Mouse (Mus musculus): ENCODE data around the gene Lurap1. TPM values are rescaled to one million over a fixed set of nuclear protein-coding genes. Genes with fewer than 3 reads are reported as not detected.

Gene Lurap1
- total and polyA plus RNA-seq, 2 experiments = 0.12 to 0.18 TPM

- Histone ChIP-seq H3K27ac (replicated peaks; ENCODE audit: insufficient read depth, low read depth, low read length) (no peak overlapping the region), H3K27me3 (ENCODE audit: control insufficient read depth, insufficient read depth, low read length) (no peaks in the 10 kb centered on the region), H3K4me3 (ENCODE audit: insufficient read depth, low read depth, low read length) (no peak overlapping the region), H3K4me1 (ENCODE audit: control insufficient read depth, insufficient read depth, low read length) (peaks cover 2% of the 10 kb centered on the region; the same call in 1 of the 2 replicates), H3K79me2 (ENCODE audit: control insufficient read depth, insufficient read depth, low read length) (no peaks in the 10 kb centered on the region), H3K9ac (ENCODE audit: low read depth, low read length) (no peak overlapping the region), H3K36me3 (ENCODE audit: control insufficient read depth, insufficient read depth, low read length) (no peaks in the 10 kb centered on the region)
- no peak for DNase-seq (ENCODE audit: extremely low read depth, low read depth, low spot score)
- TF ChIP-seq POLR2A (IDR thresholded peaks at IDR 0.05; ENCODE audit: extremely low read depth, insufficient read depth, low read length) = no peak
- no peak for TF ChIP-seq CTCF (IDR thresholded peaks at IDR 0.05; ENCODE audit: low read depth, low read length)
Measured at GRCm38 (mm10) chr4:116175136-116175535, 24.0 kb upstream of the Lurap1 start.

- Histone ChIP-seq H3K79me2 (ENCODE audit: control insufficient read depth, insufficient read depth, low read length) (no peaks in the 10 kb centered on the region), H3K27me3 (ENCODE audit: control insufficient read depth, insufficient read depth, low read length) (no peaks in the 10 kb centered on the region), H3K4me1 (ENCODE audit: control insufficient read depth, insufficient read depth, low read length) (peaks cover 2% of the 10 kb centered on the region; the same call in 1 of the 2 replicates), H3K9ac (ENCODE audit: low read depth, low read length) (no peak overlapping the region), H3K36me3 (ENCODE audit: control insufficient read depth, insufficient read depth, low read length) (no peaks in the 10 kb centered on the region), H3K4me3 (ENCODE audit: insufficient read depth, low read depth, low read length) (no peak overlapping the region), H3K27ac (replicated peaks; ENCODE audit: insufficient read depth, low read depth, low read length) (no peak overlapping the region)
- TF ChIP-seq CTCF (IDR thresholded peaks at IDR 0.05; ENCODE audit: low read depth, low read length) = no peak
- TF ChIP-seq POLR2A (IDR thresholded peaks at IDR 0.05; ENCODE audit: extremely low read depth, insufficient read depth, low read length) = no peak
- no peak for DNase-seq (ENCODE audit: extremely low read depth, low read depth, low spot score)
- 56% methylated on average over 6 of the region's 6 CpGs for WGBS
Measured at GRCm38 (mm10) chr4:116174466-116175116, 23.5 kb upstream of the Lurap1 start.

- H3K36me3 ChIP-seq (ENCODE audit: control insufficient read depth, insufficient read depth, low read length) = no peaks in the 10 kb centered on the region
- H3K79me2 ChIP-seq (ENCODE audit: control insufficient read depth, insufficient read depth, low read length) = no peaks in the 10 kb centered on the region
- no peak overlapping the region for H3K27ac ChIP-seq (replicated peaks; ENCODE audit: insufficient read depth, low read depth, low read length)
- peaks cover 2% of the 10 kb centered on the region; the same call in 1 of the 2 replicates for H3K4me1 ChIP-seq (ENCODE audit: control insufficient read depth, insufficient read depth, low read length)
- no peak for TF ChIP-seq POLR2A (IDR thresholded peaks at IDR 0.05; ENCODE audit: extremely low read depth, insufficient read depth, low read length)
- TF ChIP-seq CTCF (IDR thresholded peaks at IDR 0.05; ENCODE audit: low read depth, low read length) = no peak
- H3K27me3 ChIP-seq (ENCODE audit: control insufficient read depth, insufficient read depth, low read length) = no peaks in the 10 kb centered on the region
- no peak overlapping the region for H3K9ac ChIP-seq (ENCODE audit: low read depth, low read length)
- no peak for DNase-seq (ENCODE audit: extremely low read depth, low read depth, low spot score)
- WGBS = 96% methylated on average over 4 of the region's 4 CpGs
- H3K4me3 ChIP-seq (ENCODE audit: insufficient read depth, low read depth, low read length) = no peak overlapping the region
Measured at GRCm38 (mm10) chr4:116173752-116174151, 22.6 kb upstream of the Lurap1 start.

GRCm38 (mm10) chr4:116173072-116173471 is 21.9 kb upstream of the Lurap1 start, which contains the start of the genes 1700042G07Rik and Gm49337:
1700042G07Rik (plus strand) TSS chr4:116173372.
Gm49337 (plus strand) TSS chr4:116173384.
- H3K4me3 ChIP-seq (ENCODE audit: insufficient read depth, low read depth, low read length) = no peak within 1 kb of the TSS
- no peaks in the 10 kb centered on the region for H3K27me3 ChIP-seq (ENCODE audit: control insufficient read depth, insufficient read depth, low read length)
- no peak within 1 kb of the TSS for H3K27ac ChIP-seq (replicated peaks; ENCODE audit: insufficient read depth, low read depth, low read length)
- 92% methylated on average over 6 of the region's 6 CpGs for WGBS
- H3K79me2 ChIP-seq (ENCODE audit: control insufficient read depth, insufficient read depth, low read length) = no peaks in the 10 kb centered on the region
- TF ChIP-seq CTCF (IDR thresholded peaks at IDR 0.05; ENCODE audit: low read depth, low read length) (no peak), POLR2A (IDR thresholded peaks at IDR 0.05; ENCODE audit: extremely low read depth, insufficient read depth, low read length) (no peak)
- no peak for DNase-seq (ENCODE audit: extremely low read depth, low read depth, low spot score)
- H3K9ac ChIP-seq (ENCODE audit: low read depth, low read length) = no peak within 1 kb of the TSS
- no peaks in the 10 kb centered on the region for H3K36me3 ChIP-seq (ENCODE audit: control insufficient read depth, insufficient read depth, low read length)
- H3K4me1 ChIP-seq (ENCODE audit: control insufficient read depth, insufficient read depth, low read length) = peaks cover 2% of the 10 kb centered on the region; the same call in 1 of the 2 replicates

- no peaks in the 10 kb centered on the region for H3K79me2 ChIP-seq (ENCODE audit: control insufficient read depth, insufficient read depth, low read length)
- no peaks in the 10 kb centered on the region for H3K27me3 ChIP-seq (ENCODE audit: control insufficient read depth, insufficient read depth, low read length)
- no peaks in the 10 kb centered on the region for H3K36me3 ChIP-seq (ENCODE audit: control insufficient read depth, insufficient read depth, low read length)
- no peak overlapping the region for H3K27ac ChIP-seq (replicated peaks; ENCODE audit: insufficient read depth, low read depth, low read length)
- DNase-seq (ENCODE audit: extremely low read depth, low read depth, low spot score) = no peak
- TF ChIP-seq CTCF (IDR thresholded peaks at IDR 0.05; ENCODE audit: low read depth, low read length) (no peak), POLR2A (IDR thresholded peaks at IDR 0.05; ENCODE audit: extremely low read depth, insufficient read depth, low read length) (no peak)
- H3K4me3 ChIP-seq (ENCODE audit: insufficient read depth, low read depth, low read length) = no peak overlapping the region
- H3K9ac ChIP-seq (ENCODE audit: low read depth, low read length) = no peak overlapping the region
- 68% methylated on average over 3 of the region's 3 CpGs for WGBS
- H3K4me1 ChIP-seq (ENCODE audit: control insufficient read depth, insufficient read depth, low read length) = no peaks in the 10 kb centered on the region
Measured at GRCm38 (mm10) chr4:116169353-116169672, 18.2 kb upstream of the Lurap1 start.

GRCm38 (mm10) chr4:116168617-116169352 is 17.6 kb upstream of the Lurap1 start:
- 83% methylated on average over 7 of the region's 8 CpGs for WGBS
- Histone ChIP-seq H3K9ac (ENCODE audit: low read depth, low read length) (no peak overlapping the region), H3K27me3 (ENCODE audit: control insufficient read depth, insufficient read depth, low read length) (no peaks in the 10 kb centered on the region), H3K4me3 (ENCODE audit: insufficient read depth, low read depth, low read length) (no peak overlapping the region), H3K27ac (replicated peaks; ENCODE audit: insufficient read depth, low read depth, low read length) (no peak overlapping the region), H3K36me3 (ENCODE audit: control insufficient read depth, insufficient read depth, low read length) (no peaks in the 10 kb centered on the region), H3K4me1 (ENCODE audit: control insufficient read depth, insufficient read depth, low read length) (no peaks in the 10 kb centered on the region), H3K79me2 (ENCODE audit: control insufficient read depth, insufficient read depth, low read length) (no peaks in the 10 kb centered on the region)
- DNase-seq (ENCODE audit: extremely low read depth, low read depth, low spot score) = no peak
- TF ChIP-seq CTCF (IDR thresholded peaks at IDR 0.05; ENCODE audit: low read depth, low read length) (peak; percentile 63; the same call in 1 of the 2 replicates), POLR2A (IDR thresholded peaks at IDR 0.05; ENCODE audit: extremely low read depth, insufficient read depth, low read length) (no peak)

Data from liver, adult 2 months (tissue).